Mouse (Mus musculus) forebrain, postnatal 0 days (tissue): ENCODE data around the gene Sde2. TPM values are rescaled to one million over a fixed set of nuclear protein-coding genes. Genes with fewer than 3 reads are reported as not detected.
"Not testable (repeated sequence)": the region's sequence is repeated elsewhere in the genome, so short reads cannot be mapped to it uniquely, and the experiment has no call there.

Source experiments
- ATAC-seq: fragments of 200-750 bp; cut with Nextera tagmentation; 2 replicates; pipeline ENCODE4 v1.8.0; 2017; ENCODE audit warnings: mild to moderate bottlenecking, moderate library complexity
- DNase-seq: peaks from one replicate; pipeline ENCODE4 v3.0.0-alpha.2; 2015
- H3K27ac ChIP-seq: fragments of 300-500 bp; sonication (generic); 2 replicates; pipeline ENCODE4 v1.5.1; 2014; ENCODE audit warnings: low read depth, mild to moderate bottlenecking, antibody characterized with exemption, low read length, moderate library complexity, mixed read lengths
- H3K27me3 ChIP-seq: fragments of 300-500 bp; sonication (generic); 2 replicates; pipeline ENCODE4 v1.6.1; 2014; ENCODE audit warnings: mild to moderate bottlenecking, low read length, mixed read lengths; ENCODE audit not compliant: insufficient read depth
- H3K36me3 ChIP-seq: fragments of 300-500 bp; sonication (generic); 2 replicates; pipeline ENCODE4 v1.6.1; 2014; ENCODE audit warnings: mild to moderate bottlenecking, moderate library complexity; ENCODE audit not compliant: insufficient read depth
- H3K4me1 ChIP-seq: fragments of 300-500 bp; sonication (generic); 2 replicates; pipeline ENCODE4 v1.6.1; 2014; ENCODE audit warnings: antibody characterized with exemption; ENCODE audit not compliant: insufficient read depth
- H3K4me2 ChIP-seq: fragments of 300-500 bp; sonication (generic); 2 replicates; pipeline ENCODE4 v1.6.1; 2014; ENCODE audit warnings: low read depth, mild to moderate bottlenecking, moderate library complexity
- H3K4me3 ChIP-seq: fragments of 300-500 bp; sonication (generic); 2 replicates; pipeline ENCODE4 v1.5.1; 2014; ENCODE audit warnings: low read depth, low read length, mixed read lengths
- H3K9ac ChIP-seq: fragments of 300-500 bp; sonication (generic); 2 replicates; pipeline ENCODE4 v1.6.1; 2014; ENCODE audit warnings: mild to moderate bottlenecking
- H3K9me3 ChIP-seq: fragments of 300-500 bp; sonication (generic); 2 replicates; pipeline ENCODE4 v1.6.1; 2016; ENCODE audit warnings: low read length
- CTCF ChIP-seq: sonication (generic); IDR thresholded peaks from 2 replicates; pipeline ENCODE4 v1.5.1; 2016; ENCODE audit warnings: antibody characterized with exemption, control low read depth, low read depth
- WGBS: fragments of 180-500 bp; shearing (Covaris S2); extraction: QIAGEN DNeasy Blood & Tissue Kit; methylation state at CpG from one replicate; pipeline ENCODE4 v1.1.7; 2014; 5-methylcytosine and 5-hydroxymethylcytosine counted together
- polyA plus RNA-seq: library from polyadenylated mRNA; unstranded; fragments of >200 nt; fragmentation: Nextera tagmentation; extraction: Ambion mirVana; gene quantifications from 2 replicates; pipeline ENCODE4 v1.2.1, GENCODE M21; 2015
- total RNA-seq: library from RNA; depleted of rRNA; stranded (reverse); fragments of >200 nt; gene quantifications from 2 replicates; pipeline ENCODE4 v1.2.3, GENCODE M21; 2014

Gene Sde2
- total and polyA plus RNA-seq, 2 experiments from 2014 or later: 19.6 to 24.8 TPM

DNA sequence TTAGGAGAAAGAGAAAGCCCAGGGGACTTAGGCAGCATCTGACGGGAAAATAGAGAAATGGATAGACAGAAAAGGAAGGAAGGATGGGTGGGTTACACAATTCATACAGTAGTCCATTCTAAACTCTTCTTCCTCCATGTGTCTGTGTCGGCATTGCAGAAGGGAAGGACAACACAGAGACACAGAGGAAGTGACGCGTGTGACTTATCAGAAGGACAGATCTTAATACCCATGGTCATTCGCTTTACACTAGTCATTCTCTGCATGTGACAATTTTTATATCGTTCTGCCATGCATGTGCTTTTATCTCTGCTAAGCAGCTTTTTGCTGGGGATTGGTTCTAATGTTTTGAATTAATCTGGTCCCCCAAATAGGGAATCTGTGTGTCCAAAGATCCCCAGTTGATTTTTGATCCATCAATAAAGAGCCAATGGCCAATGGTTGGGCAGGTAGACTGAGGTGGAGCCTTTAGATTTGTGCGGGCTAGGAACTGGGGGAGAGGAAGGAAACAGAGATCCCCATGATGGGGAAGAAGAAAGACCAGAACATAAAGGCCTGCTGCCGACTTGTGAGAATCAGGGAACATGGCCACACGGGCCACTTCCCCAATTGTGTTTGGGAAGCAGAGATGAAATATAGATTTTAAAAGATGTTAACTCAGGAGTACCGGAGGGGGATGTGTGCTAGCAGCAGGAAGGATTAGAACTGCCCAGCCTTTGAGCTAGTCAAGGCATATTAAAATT is 15.5 kb upstream of the Sde2 start:
- Histone ChIP-seq H3K27me3 (no peaks in the 10 kb centered on the region), H3K9me3 (no peaks in the 10 kb centered on the region), H3K36me3 (no peaks in the 10 kb centered on the region), H3K4me3 (no peak overlapping the region), H3K4me1 (no peaks in the 10 kb centered on the region), H3K27ac (no peak overlapping the region), H3K4me2 (no peak overlapping the region), H3K9ac (no peak overlapping the region)
- TF ChIP-seq CTCF: no peak
- WGBS: 90% methylated on average over 10 of the region's 10 CpGs
- no peak for ATAC-seq
- DNase-seq: no peak

DNA sequence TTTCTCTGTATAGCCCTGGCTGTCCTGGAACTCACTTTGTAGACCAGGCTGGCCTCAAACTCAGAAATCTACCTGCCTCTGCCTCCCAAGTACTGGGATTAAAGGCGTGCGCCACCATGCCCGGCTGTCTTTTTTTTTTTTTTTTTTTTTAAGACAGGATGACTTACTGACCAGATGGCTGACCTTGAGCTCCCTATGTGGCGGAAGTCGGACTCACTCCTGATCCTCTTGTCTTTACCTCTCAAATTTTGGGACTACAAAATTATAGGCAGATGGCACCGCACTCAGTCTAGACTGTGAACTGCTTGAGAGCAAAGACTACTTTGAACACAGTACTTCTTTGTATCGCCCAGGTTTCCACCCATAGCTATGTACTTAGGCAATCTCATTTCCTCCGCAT is 14.5 kb upstream of the Sde2 start:
- H3K4me1 ChIP-seq: not testable (repeated sequence)

DNA sequence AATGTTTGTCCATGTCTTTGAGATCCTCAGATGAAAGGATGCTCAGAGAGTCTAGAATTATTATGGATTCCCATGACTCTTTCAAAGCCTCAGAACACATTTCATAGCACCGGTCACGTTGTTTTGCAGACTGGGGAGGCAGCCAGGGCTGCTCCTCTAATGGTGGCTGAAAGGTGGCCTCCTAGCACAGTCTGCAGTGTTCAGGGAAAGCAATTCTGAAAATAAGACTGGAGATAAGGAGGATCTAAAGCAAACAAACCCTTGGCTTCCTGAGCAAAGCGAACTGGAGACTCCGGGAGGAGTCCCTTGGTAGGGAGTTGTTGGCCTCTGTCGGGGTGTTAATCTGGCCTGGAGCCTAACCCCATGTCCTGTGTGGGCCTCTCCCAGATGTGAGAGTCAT is 13.7 kb upstream of the Sde2 start:
- Histone ChIP-seq H3K4me2 (no peak overlapping the region), H3K4me1 (no peaks in the 10 kb centered on the region), H3K27ac (no peak overlapping the region), H3K9me3 (no peaks in the 10 kb centered on the region), H3K9ac (no peak overlapping the region), H3K36me3 (no peaks in the 10 kb centered on the region), H3K4me3 (no peak overlapping the region), H3K27me3 (no peaks in the 10 kb centered on the region)
- no peak for TF ChIP-seq CTCF
- 88% methylated on average over 5 of the region's 5 CpGs for WGBS
- ATAC-seq: no peak
- no peak for DNase-seq

More for the DNA sequence above, 14.5 kb upstream of the Sde2 start:
- 95% methylated on average over 8 of the region's 8 CpGs for WGBS
- not testable (repeated sequence) for H3K27ac ChIP-seq, H3K27me3 ChIP-seq, H3K9ac ChIP-seq, H3K4me2 ChIP-seq, H3K36me3 ChIP-seq, H3K4me3 ChIP-seq, ATAC-seq, H3K9me3 ChIP-seq, DNase-seq

- Histone ChIP-seq H3K36me3 (no peaks in the 10 kb centered on the region), H3K4me3 (no peak overlapping the region), H3K4me2 (no peak overlapping the region), H3K4me1 (no peaks in the 10 kb centered on the region), H3K27ac (no peak overlapping the region), H3K9ac (no peak overlapping the region), H3K27me3 (no peaks in the 10 kb centered on the region), H3K9me3 (no peaks in the 10 kb centered on the region)
- no peak for TF ChIP-seq CTCF
- WGBS: 75% methylated on average over 6 of the region's 6 CpGs
- ATAC-seq (no peak), DNase-seq (no peak)
Observed at GRCm38 (mm10) chr1:180838014-180838413, 12.9 kb upstream of the Sde2 start.

DNA sequence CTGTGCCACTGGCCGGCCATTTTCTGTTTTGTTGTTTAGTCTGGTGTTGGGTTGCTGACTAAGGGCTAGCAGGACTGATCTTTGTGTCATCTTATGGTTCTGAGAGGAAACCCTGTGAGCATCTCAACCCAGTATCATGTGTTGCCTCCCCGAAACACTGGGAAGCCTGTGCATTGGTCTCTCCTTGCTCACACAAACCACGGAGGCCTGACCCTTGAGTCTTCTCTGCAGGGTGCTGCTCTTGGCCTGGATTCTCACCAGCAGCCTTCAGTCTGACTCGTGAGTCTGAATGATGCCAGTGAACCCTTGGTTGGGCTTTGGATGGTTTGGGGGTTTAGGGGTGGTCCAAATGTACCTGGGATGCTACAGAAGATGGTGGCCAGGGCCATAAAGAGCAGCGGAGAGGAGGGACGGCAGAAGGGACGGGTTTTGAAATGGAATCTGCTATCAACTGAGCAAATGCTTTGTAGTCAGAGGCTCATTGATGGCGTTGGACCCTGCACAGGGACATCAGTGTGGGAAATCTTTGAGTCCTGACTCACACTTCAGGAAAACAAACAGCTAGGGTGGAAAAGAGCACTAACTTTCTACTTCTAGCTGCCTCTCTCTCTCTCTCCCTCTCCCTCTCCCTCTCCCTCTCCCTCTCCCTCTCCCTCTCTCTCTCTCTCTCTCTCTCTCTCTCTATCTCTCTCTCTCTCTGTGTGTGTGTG is 11.6 kb upstream of the Sde2 start:
- H3K27me3 ChIP-seq: no peaks in the 10 kb centered on the region
- H3K9ac ChIP-seq: no peak overlapping the region
- no peaks in the 10 kb centered on the region for H3K4me1 ChIP-seq
- no peak overlapping the region for H3K4me2 ChIP-seq
- ATAC-seq (no peak), DNase-seq (no peak)
- WGBS: 70% methylated on average over 8 of the region's 8 CpGs
- H3K4me3 ChIP-seq: no peak overlapping the region
- H3K36me3 ChIP-seq: no peaks in the 10 kb centered on the region
- no peak overlapping the region for H3K27ac ChIP-seq
- TF ChIP-seq CTCF: no peak
- no peaks in the 10 kb centered on the region for H3K9me3 ChIP-seq

- Histone ChIP-seq H3K4me1 (no peaks in the 10 kb centered on the region), H3K4me3 (no peak overlapping the region), H3K27me3 (no peaks in the 10 kb centered on the region), H3K9me3 (no peaks in the 10 kb centered on the region), H3K27ac (no peak overlapping the region), H3K36me3 (no peaks in the 10 kb centered on the region), H3K9ac (no peak overlapping the region), H3K4me2 (no peak overlapping the region)
- no peak for ATAC-seq
- TF ChIP-seq CTCF: no peak
- WGBS: 86% methylated on average over 8 of the region's 8 CpGs
- DNase-seq: no peak
Observed at GRCm38 (mm10) chr1:180841561-180842300, 9.2 kb upstream of the Sde2 start.

GRCm38 (mm10) chr1:180848114-180848510 is 2.8 kb upstream of the Sde2 start:
- peak; percentile 90 for DNase-seq
- WGBS: 2% methylated on average over 9 of the region's 9 CpGs

More at GRCm38 (mm10) chr1:180848114-180848510, 2.8 kb upstream of the Sde2 start:
- peak overlapping the region; percentile 47 for H3K9ac ChIP-seq
- peak overlapping the region; percentile 58 for H3K4me2 ChIP-seq
- H3K4me1 ChIP-seq: peaks cover 26% of the 10 kb centered on the region
- peak; percentile 77 for ATAC-seq
- H3K36me3 ChIP-seq: no peaks in the 10 kb centered on the region
- H3K9me3 ChIP-seq: no peaks in the 10 kb centered on the region
- no peak for TF ChIP-seq CTCF
- H3K27me3 ChIP-seq: no peaks in the 10 kb centered on the region
- peak overlapping the region; percentile 25 for H3K4me3 ChIP-seq
- H3K27ac ChIP-seq: peak overlapping the region; percentile 99
